Mouse (Mus musculus) spleen, adult 2 months (tissue): Measurements from ENCODE around the gene Prkn.

Source experiments
- CTCF ChIP-seq: fragments of 200-500 bp; IDR thresholded peaks from 2 replicates; pipeline ENCODE4 v1.5.1; 2011; ENCODE audit warnings: mild to moderate bottlenecking, inconsistent platforms; ENCODE audit not compliant: insufficient read depth, insufficient read length, insufficient replicate concordance; ENCODE audit errors: extremely low read depth
- POLR2A ChIP-seq: fragments of 200-500 bp; IDR thresholded peaks from 2 replicates; pipeline ENCODE4 v1.6.1; 2011; ENCODE audit warnings: low read depth, low read length, inconsistent platforms

DNA sequence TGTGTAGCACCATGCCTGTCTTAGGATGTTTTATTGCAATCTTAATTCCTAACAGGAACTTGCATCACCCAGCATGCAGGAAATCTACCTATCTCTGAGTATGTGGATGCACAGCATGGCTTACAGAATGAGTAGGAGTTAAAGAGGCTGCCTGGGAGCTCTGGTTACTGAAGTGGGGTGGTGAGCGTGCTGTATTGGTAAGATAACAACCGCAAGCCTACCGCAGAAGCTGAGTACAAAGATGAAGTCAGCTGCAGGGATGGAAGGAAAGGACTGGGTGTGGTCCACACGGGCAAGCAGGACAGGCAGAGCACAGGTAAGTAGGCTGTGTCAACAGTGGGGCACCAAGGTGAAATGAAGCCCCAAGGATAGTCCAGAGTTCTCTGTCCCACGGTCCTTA lies 1196.9 kb downstream of the Prkn start:
- TF ChIP-seq POLR2A = no peak
- TF ChIP-seq CTCF = no peak
